Mouse (Mus musculus): ENCODE measurements around the gene Eci3.

Gene Eci3

DNA sequence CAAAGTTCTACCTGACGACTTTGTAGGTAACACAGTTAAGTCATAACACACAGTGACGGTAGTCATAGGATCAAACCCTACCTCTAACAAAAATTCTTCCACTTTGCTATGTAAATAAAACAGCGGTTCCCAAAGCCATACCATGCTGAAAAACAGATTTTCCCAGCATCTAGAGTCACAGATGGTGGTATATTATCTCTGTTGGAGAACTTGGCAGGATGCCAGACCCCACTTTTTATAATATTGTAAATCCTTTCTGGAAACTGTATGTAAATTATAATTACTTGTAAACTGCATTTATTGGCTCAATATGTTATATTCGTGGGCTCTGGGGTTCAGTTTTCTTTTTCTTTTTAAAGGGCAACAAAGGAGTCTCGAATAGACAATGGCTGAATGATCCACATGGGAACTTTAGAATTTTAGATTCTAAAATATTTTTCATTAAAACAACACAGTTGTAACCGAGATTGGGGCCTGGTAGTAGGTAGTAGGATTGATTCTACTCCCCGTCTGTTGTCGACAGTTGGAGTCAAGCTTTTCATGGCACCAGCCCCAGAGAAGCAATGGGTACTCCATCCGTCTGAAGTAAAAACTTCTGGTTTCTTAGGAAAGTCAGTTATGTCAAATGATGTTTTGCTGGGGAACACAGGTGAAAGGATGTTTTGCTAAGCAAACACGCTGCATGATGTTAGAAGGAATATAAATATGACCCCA is 28.5 kb downstream of the Eci3 start:
- no peak for DNase-seq (ENCODE audit: low spot score in 2 of 2)

DNA sequence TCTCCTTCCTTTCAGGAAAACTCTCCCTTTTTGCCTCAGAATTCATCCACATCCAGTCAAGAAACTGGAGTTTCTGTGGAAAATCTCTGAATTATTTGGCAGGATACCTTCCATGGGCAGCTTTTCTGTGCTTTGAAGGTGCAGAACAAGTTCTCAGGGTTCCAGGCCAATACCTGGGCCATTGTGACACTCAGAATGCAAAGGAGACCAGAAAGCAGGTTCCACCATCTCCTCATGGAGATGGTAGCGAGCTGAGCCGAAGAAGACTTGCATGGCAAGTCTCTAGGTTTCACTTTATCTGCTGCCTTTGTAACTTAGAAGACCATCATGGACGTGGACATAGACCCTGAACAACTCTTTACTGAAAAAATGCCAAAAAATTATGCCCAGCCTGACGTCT is 39.4 kb downstream of the Eci3 start, which contains the start of the genes Fam217a and 4933417A18Rik:
TSS of gene Fam217a (minus strand) at position 101 of the 400 bp plus-strand sequence.
TSS of gene 4933417A18Rik (plus strand) at position 200 of the 400 bp plus-strand sequence.
- no peak for DNase-seq (ENCODE audit: low spot score in 2 of 2)

DNA sequence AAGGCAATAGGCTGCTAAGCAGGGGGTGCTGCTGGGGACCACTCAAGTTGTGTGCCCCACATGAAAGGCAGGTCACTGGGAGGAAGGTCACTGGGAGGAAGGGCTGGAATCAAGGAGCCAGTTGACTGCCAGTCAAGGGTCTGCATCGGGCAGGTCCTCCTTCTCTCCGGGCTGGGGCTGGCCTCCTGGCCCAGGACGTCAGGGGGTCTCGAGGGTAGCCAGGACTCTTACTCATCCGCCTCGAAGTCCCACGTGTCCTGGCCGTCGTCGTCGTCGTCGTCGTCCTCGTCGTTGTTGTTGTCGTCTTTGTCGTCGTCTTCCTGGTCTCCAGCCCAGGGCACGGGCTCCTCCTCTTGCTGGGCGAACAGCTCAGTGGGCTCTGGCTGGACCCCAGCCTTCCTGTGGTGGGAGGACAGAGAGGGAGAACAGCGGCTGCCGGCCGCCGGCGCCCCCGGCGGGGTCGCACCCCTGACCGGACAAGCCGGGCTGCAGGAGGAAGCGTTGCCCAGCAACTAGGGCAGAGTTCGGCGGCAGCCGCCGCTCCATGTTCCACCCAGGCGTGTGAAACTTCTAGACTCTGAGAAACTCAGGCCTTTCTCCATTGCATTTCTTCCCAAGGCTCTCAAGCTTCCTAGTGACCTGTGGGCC is 47.0 kb downstream of the Eci3 start:
- DNase-seq (ENCODE audit: low spot score in 2 of 2) = no peak

DNA sequence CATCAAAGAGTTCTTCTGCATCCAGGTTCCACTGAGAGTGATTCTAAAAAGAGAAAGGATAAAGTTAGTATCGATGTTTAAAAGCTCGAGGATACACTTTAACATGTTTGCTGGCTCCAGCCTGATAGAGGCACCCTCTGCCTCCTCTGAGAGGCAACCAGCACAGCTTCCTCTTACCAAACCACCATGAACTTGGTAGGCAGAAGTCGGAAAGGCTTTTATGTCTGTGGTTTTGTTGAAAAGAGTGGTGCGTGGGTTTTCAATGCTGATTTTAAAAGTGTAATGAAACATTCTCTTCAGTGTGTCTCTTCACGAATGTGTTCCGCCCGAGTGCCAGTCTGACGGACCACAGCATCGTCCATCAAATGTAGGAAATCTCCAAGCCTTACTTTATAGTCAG is 49.0 kb downstream of the Eci3 start:
- DNase-seq (ENCODE audit: low spot score in 2 of 2) = no peak

All from frontal cortex, postnatal 14 days (tissue).